In the genomic region with DNA sequence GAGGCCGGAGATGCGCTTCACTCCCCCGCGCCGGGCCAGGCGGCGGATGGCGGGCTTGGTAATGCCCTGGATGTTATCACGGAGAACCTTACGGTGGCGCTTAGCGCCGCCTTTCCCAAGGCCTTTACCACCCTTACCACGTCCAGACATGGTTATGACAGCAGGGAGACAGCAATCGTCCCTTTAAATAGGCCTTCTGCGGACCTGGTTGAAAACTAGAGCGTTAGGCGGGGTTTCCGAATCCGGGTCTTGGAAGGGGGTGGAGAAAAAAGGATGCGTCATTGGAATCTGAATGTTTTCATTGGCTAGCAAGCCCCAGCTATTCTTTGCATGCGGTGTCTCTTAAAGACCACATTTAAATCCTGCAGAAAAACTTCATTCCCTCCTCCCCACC, we compare ENCODE assay signal across 8 mouse cellular contexts. TPM values are rescaled to one million over a fixed set of nuclear protein-coding genes. Genes with fewer than 3 reads are reported as not detected.
DNase-seq lines count a peak whose midpoint lies in the region; ATAC-seq and TF ChIP-seq lines count a peak whose summit lies in the region.

A gene (minus strand): TSS at position 155 of the 394 bp plus-strand sequence.

- no peaks in the 10 kb centered on the region for H3K27me3 ChIP-seq in embryonic facial prominence, embryonic 15.5 days
- H3K27me3 ChIP-seq in limb, embryonic 14.5 days (ENCODE audit: control insufficient read depth, insufficient read depth, low read length): no peaks in the 10 kb centered on the region
- no peaks in the 10 kb centered on the region for H3K27me3 ChIP-seq in midbrain, postnatal 0 days (ENCODE audit: insufficient read depth, low read length)

- H3K4me1 ChIP-seq in bone marrow, adult 2 months (ENCODE audit: control insufficient read depth, insufficient read depth, low read length): no peaks in the 10 kb centered on the region; the same call in 1 of the 2 replicates
- peaks cover 20% of the 10 kb centered on the region; the same call in 1 of the 2 replicates for H3K4me1 ChIP-seq in embryonic facial prominence, embryonic 15.5 days
- H3K4me1 ChIP-seq in limb, embryonic 14.5 days (ENCODE audit: control insufficient read depth, insufficient read depth, low read length): peaks cover 8% of the 10 kb centered on the region; the same call in 1 of the 2 replicates
- no peaks in the 10 kb centered on the region for H3K4me1 ChIP-seq in midbrain, postnatal 0 days (ENCODE audit: insufficient read depth, low read length)

- peak; percentile 100 for DNase-seq in 416B (ENCODE audit: low read depth)
- DNase-seq in heart, adult 8-10 months (ENCODE audit: low spot score): peak; percentile 100
- peak; percentile 99 for DNase-seq in kidney, adult 9 months
- peak; percentile 99 for DNase-seq in limb, embryonic 14.5 days (ENCODE audit: low spot score)
- DNase-seq in midbrain, postnatal 0 days (ENCODE audit: low spot score): peak; percentile 98
- peak; percentile 98 to 100 for DNase-seq in spleen, postnatal 14 days (ENCODE audit: low spot score in 2 of 2)

- peak within 1 kb of the TSS; percentile 66 for H3K4me2 ChIP-seq in embryonic facial prominence, embryonic 15.5 days (replicated peaks)
- peak within 1 kb of the TSS; percentile 76 for H3K4me2 ChIP-seq in limb, embryonic 14.5 days (replicated peaks; ENCODE audit: low read depth, low read length, severe bottlenecking)
- peak within 1 kb of the TSS; percentile 59 for H3K4me2 ChIP-seq in midbrain, postnatal 0 days (ENCODE audit: low read depth, low read length, poor library complexity, severe bottlenecking)

- peak; percentile 23; the same call in 1 of the 2 replicates for TF ChIP-seq CTCF in bone marrow, adult 2 months (IDR thresholded peaks at IDR 0.05; ENCODE audit: control insufficient read depth, insufficient read depth, low read length)
- TF ChIP-seq CTCF in midbrain, postnatal 0 days (IDR thresholded peaks at IDR 0.05): peak; percentile 21

- peak within 1 kb of the TSS; percentile 95 for H3K27ac ChIP-seq in bone marrow, adult 2 months (ENCODE audit: control insufficient read depth, insufficient read depth, low read depth, low read length, poor library complexity)
- peak within 1 kb of the TSS; percentile 91 for H3K27ac ChIP-seq in embryonic facial prominence, embryonic 15.5 days (replicated peaks)
- peak within 1 kb of the TSS; percentile 85 for H3K27ac ChIP-seq in limb, embryonic 14.5 days (replicated peaks; ENCODE audit: low read depth, low read length)
- H3K27ac ChIP-seq in midbrain, postnatal 0 days (ENCODE audit: low read depth, low read length): peak within 1 kb of the TSS; percentile 78

- H3K9ac ChIP-seq in embryonic facial prominence, embryonic 15.5 days: peak within 1 kb of the TSS; percentile 52
- peak within 1 kb of the TSS; percentile 53 for H3K9ac ChIP-seq in limb, embryonic 14.5 days (ENCODE audit: low read depth, low read length, severe bottlenecking)
- peak within 1 kb of the TSS; percentile 56 for H3K9ac ChIP-seq in midbrain, postnatal 0 days (replicated peaks; ENCODE audit: low read length, poor library complexity, severe bottlenecking)

- peak; percentile 99 for TF ChIP-seq POLR2A in bone marrow, adult 2 months (IDR thresholded peaks at IDR 0.05; ENCODE audit: borderline replicate concordance, control insufficient read depth, low read depth, low read length)
- TF ChIP-seq POLR2A in limb, embryonic 14.5 days (IDR thresholded peaks at IDR 0.05; ENCODE audit: borderline replicate concordance, extremely low read depth, insufficient read depth, insufficient read length): peak; percentile 99; the same call in 1 of the 2 replicates

- no peaks in the 10 kb centered on the region for H3K9me3 ChIP-seq in embryonic facial prominence, embryonic 15.5 days (replicated peaks)
- H3K9me3 ChIP-seq in limb, embryonic 14.5 days (ENCODE audit: control insufficient read depth, low read length): no peaks in the 10 kb centered on the region
- H3K9me3 ChIP-seq in midbrain, postnatal 0 days (ENCODE audit: low read length): no peaks in the 10 kb centered on the region

- no peaks in the 10 kb centered on the region for H3K36me3 ChIP-seq in embryonic facial prominence, embryonic 15.5 days
- no peaks in the 10 kb centered on the region for H3K36me3 ChIP-seq in limb, embryonic 14.5 days (ENCODE audit: control insufficient read depth, insufficient read depth, low read length)
- no peaks in the 10 kb centered on the region for H3K36me3 ChIP-seq in midbrain, postnatal 0 days (ENCODE audit: insufficient read depth, low read length)

- peak within 1 kb of the TSS; percentile 62 for H3K4me3 ChIP-seq in bone marrow, adult 2 months (replicated peaks; ENCODE audit: control insufficient read depth, low read depth, low read length)
- H3K4me3 ChIP-seq in embryonic facial prominence, embryonic 15.5 days (replicated peaks): peak within 1 kb of the TSS; percentile 47
- H3K4me3 ChIP-seq in limb, embryonic 14.5 days (replicated peaks; ENCODE audit: low read length): peak within 1 kb of the TSS; percentile 43
- H3K4me3 ChIP-seq in midbrain, postnatal 0 days (ENCODE audit: low read depth, low read length): peak within 1 kb of the TSS; percentile 43

- peak; percentile 95 for ATAC-seq in embryonic facial prominence, embryonic 15.5 days (ENCODE audit: insufficient number of reproducible peaks, low FRiP score, low TSS enrichment, low read depth)
- peak; percentile 93 for ATAC-seq in limb, embryonic 14.5 days (ENCODE audit: low FRiP score, low read depth)
- ATAC-seq in midbrain, postnatal 0 days (ENCODE audit: low FRiP score): peak; percentile 97

- 0% methylated on average over 22 of the region's 22 CpGs for WGBS in bone marrow, adult 2 months
- WGBS in embryonic facial prominence, embryonic 15.5 days: under 1% methylated on average over 22 of the region's 22 CpGs
- under 1% methylated on average over 14 of the region's 22 CpGs for WGBS in limb, embryonic 14.5 days
- WGBS in midbrain, postnatal 0 days: 0% methylated on average over 16 of the region's 22 CpGs

RNA-seq across cellular contexts. Expression of the gene that starts here (rescaled TPM):
- polyA plus RNA-seq in bone marrow, adult 2 months (2011; ENCODE audit: insufficient read depth, insufficient read length, low replicate concordance, missing spikeins): 7.1 and 15.1 TPM in 2 replicates
- 4.2 and 5.3 TPM in 2 replicates for polyA plus RNA-seq in embryonic facial prominence, embryonic 15.5 days (2015; fragmentation: Nextera tagmentation; extraction: Ambion mirVana)
- 10 to 100 TPM; 37.9 to 55.9 (median 45.3) TPM for total RNA-seq in heart, adult 8-10 months (2022)
- polyA plus RNA-seq in limb, embryonic 14.5 days (2012; rRNA removed): 5.6 and 10.0 TPM in 2 replicates
- 8.7 and 10.2 TPM in 2 replicates for polyA plus RNA-seq in limb, embryonic 14.5 days (2014; fragmentation: Nextera tagmentation; extraction: Ambion mirVana)
- 622 and 783 TPM in 2 replicates for total RNA-seq in midbrain, postnatal 0 days (2014; rRNA removed)
- polyA plus RNA-seq in midbrain, postnatal 0 days (2015; fragmentation: Nextera tagmentation; extraction: Ambion mirVana): 1.5 and 2.2 TPM in 2 replicates

Comparison
In these comparisons a context has a peak if more than half of its experiments do, and no peak if none do; other contexts are left out.
1. Peak in every context shown above with its lines: DNase-seq, ATAC-seq, H3K4me3 ChIP-seq and H3K27ac ChIP-seq.
2. RNA of the gene that starts here (total RNA-seq): 622 to 783 TPM in midbrain, postnatal 0 days; 37.9 to 55.9 TPM in heart, adult 8-10 months; every median in the first group is over 10 times any median in the second.